12 mouse cellular contexts compared by ENCODE assay signal in genomic region chr7:80837736-80838135, GRCm38 (mm10). TPM values are rescaled to one million over a fixed set of nuclear protein-coding genes. Genes with fewer than 3 reads are reported as not detected.
DNase-seq lines count a peak whose midpoint lies in the region; ATAC-seq and TF ChIP-seq lines count a peak whose summit lies in the region.
"Had no signal": no experiment of that assay in that cellular context is flagged by ENCODE, and none has a peak within 500 bp of the region (broad histone marks: within the 10 kb centered on the region; RNA-seq: fewer than 3 reads in every experiment).

No protein-coding gene starts in this region.

- DNase-seq in liver, postnatal 0 days: peak; percentile 29
- no peak for DNase-seq in liver
- peak; percentile 91 for DNase-seq in NIH3T3 (ENCODE audit: low read depth)
- no peak for DNase-seq in frontal cortex, postnatal 36 days (ENCODE audit: low spot score in 2 of 2)
- no peak for DNase-seq in left cerebral cortex, postnatal 4 days
- DNase-seq: cerebellum, adult 8-10 months; forebrain, postnatal 0 days; gastrocnemius, postnatal 36 days; layer of hippocampus, adult 9-11 months had no signal

- H3ac ChIP-seq in myocyte (ENCODE audit: control insufficient read depth, insufficient read length): no peak overlapping the region

- no peaks in the 10 kb centered on the region for H3K9me3 ChIP-seq in liver, postnatal 0 days (ENCODE audit: low read length)
- H3K9me3 ChIP-seq: limb, embryonic 13.5 days had no signal

- H3K9ac ChIP-seq in liver, postnatal 0 days (replicated peaks): no peak overlapping the region
- H3K9ac ChIP-seq: forebrain, postnatal 0 days; limb, embryonic 13.5 days had no signal

- TF ChIP-seq CTCF in liver, postnatal 0 days (IDR thresholded peaks at IDR 0.05; ENCODE audit: low read depth): no peak
- TF ChIP-seq CTCF in bone marrow macrophage, adult 2 months (IDR thresholded peaks at IDR 0.05; ENCODE audit: low read depth, low read length): no peak

- 56% methylated on average over 9 of the region's 9 CpGs for WGBS in liver, postnatal 0 days (ENCODE audit: insufficient replicate concordance)

- H3K4me1 ChIP-seq in liver, postnatal 0 days (ENCODE audit: insufficient read depth): peaks cover 3% of the 10 kb centered on the region; the same call in 1 of the 2 replicates
- H3K4me1 ChIP-seq in bone marrow macrophage, adult 2 months (ENCODE audit: control insufficient read depth, insufficient read depth, low read length): peaks cover 60% of the 10 kb centered on the region

- no peak for TF ChIP-seq POLR2A in bone marrow macrophage, adult 2 months (IDR thresholded peaks at IDR 0.05; ENCODE audit: borderline replicate concordance, low read depth, low read length)
- no peak for TF ChIP-seq POLR2A in myocyte (IDR thresholded peaks at IDR 0.05; ENCODE audit: insufficient read length, low read depth)

- peaks cover 28% of the 10 kb centered on the region for H3K79me2 ChIP-seq in myocyte (ENCODE audit: control insufficient read depth, insufficient read depth)

- H3K4me2 ChIP-seq in liver, postnatal 0 days (ENCODE audit: low read depth, low read length): no peak overlapping the region
- H3K4me2 ChIP-seq in myocyte (ENCODE audit: low read depth): peak overlapping the region; percentile 91
- H3K4me2 ChIP-seq: limb, embryonic 13.5 days had no signal

- TF ChIP-seq EP300 in liver, postnatal 0 days (IDR thresholded peaks at IDR 0.05; ENCODE audit: low read depth): no peak

- no peak overlapping the region for H3K27ac ChIP-seq in liver, postnatal 0 days (ENCODE audit: low read depth)
- H3K27ac ChIP-seq in bone marrow macrophage, adult 2 months (ENCODE audit: insufficient read depth, low read depth, low read length): peak overlapping the region; percentile 77
- H3K27ac ChIP-seq: limb, embryonic 13.5 days had no signal

- no peaks in the 10 kb centered on the region for H3K36me3 ChIP-seq in liver, postnatal 0 days (replicated peaks; ENCODE audit: insufficient read depth, low read length)
- no peaks in the 10 kb centered on the region for H3K36me3 ChIP-seq in myocyte (ENCODE audit: control insufficient read depth, insufficient read depth)
- H3K36me3 ChIP-seq: limb, embryonic 13.5 days had no signal

- intact Hi-C loops in left cerebral cortex, postnatal 4 days (cut with DNase I): no loop called here

- no peaks in the 10 kb centered on the region for H3K27me3 ChIP-seq in liver, postnatal 0 days (ENCODE audit: insufficient read depth, low read length)
- no peaks in the 10 kb centered on the region for H3K27me3 ChIP-seq in myocyte (ENCODE audit: control insufficient read depth, insufficient read depth, insufficient read length)
- H3K27me3 ChIP-seq: limb, embryonic 13.5 days had no signal

- ATAC-seq in liver, postnatal 0 days: peak; percentile 43
- ATAC-seq: forebrain, postnatal 0 days had no signal

- H3K4me3 ChIP-seq in liver, postnatal 0 days (ENCODE audit: low read depth, low read length): no peak overlapping the region
- H3K4me3 ChIP-seq in bone marrow macrophage, adult 2 months (ENCODE audit: insufficient read depth, low read length): peak overlapping the region; percentile 14; the same call in 1 of the 2 replicates
- H3K4me3 ChIP-seq in myocyte: peak overlapping the region; percentile 35
- H3K4me3 ChIP-seq: limb, embryonic 13.5 days had no signal

TF ChIP-seq in myocyte, 11 proteins besides CTCF, POLR2A, EP300 and RAD21:
- TF ChIP-seq REST (IDR thresholded peaks at IDR 0.05; ENCODE audit: insufficient read depth, insufficient read length) (no peak), MYOD1 (IDR thresholded peaks at IDR 0.05; ENCODE audit: control insufficient read depth in 1 of 3, insufficient read length in 2 of 3, low read depth in 2 of 3) (peak in 1 of 3 experiments; percentile 8), TCF3 (IDR thresholded peaks at IDR 0.05; ENCODE audit: insufficient read length, low read depth) (no peak), POLR2AphosphoS2 (IDR thresholded peaks at IDR 0.05; ENCODE audit: insufficient read length, low read depth) (no peak), USF1 (IDR thresholded peaks at IDR 0.05; ENCODE audit: low read depth) (peak; percentile 95), SRF (IDR thresholded peaks at IDR 0.05; ENCODE audit: control insufficient read depth, insufficient read length, low read depth) (no peak), CEBPB (IDR thresholded peaks at IDR 0.05; ENCODE audit: insufficient read depth, poor library complexity, severe bottlenecking) (no peak)

RNA-seq across cellular contexts. Expression of gene Iqgap1, which starts 12.0 kb away (rescaled TPM):
- polyA plus RNA-seq in liver, postnatal 0 days (2015; fragmentation: Nextera tagmentation; extraction: Ambion mirVana): 10.8 and 13.6 TPM in 2 replicates
- polyA plus RNA-seq in bone marrow macrophage, adult 2 months (2012; ENCODE audit: insufficient read depth, insufficient read length, missing spikeins): 243 and 284 TPM in 2 replicates
- 61.7 TPM for polyA plus RNA-seq in myocyte (2012; fragmentation: generic; extraction: Trizol)
- total RNA-seq in left cerebral cortex, postnatal 4 days (2021): 10 to 100 TPM; 40.9 to 43.2 TPM

RNA-seq across cellular contexts. Expression of gene Zscan2, which starts 23.0 kb away (rescaled TPM):
- 0.43 and 0.47 TPM in 2 replicates for polyA plus RNA-seq in liver, postnatal 0 days (2015; fragmentation: Nextera tagmentation; extraction: Ambion mirVana)
- polyA plus RNA-seq in bone marrow macrophage, adult 2 months (2012; ENCODE audit: insufficient read depth, insufficient read length, missing spikeins): 2.1 and 3.6 TPM in 2 replicates
- polyA plus RNA-seq in myocyte (2012; fragmentation: generic; extraction: Trizol): 6.3 TPM
- total RNA-seq in left cerebral cortex, postnatal 4 days (2021): 10 to 100 TPM; 20.3 to 21.3 TPM

Comparison
In these comparisons a context has a peak if more than half of its experiments do, and no peak if none do; other contexts are left out.
1. DNase-seq: peak in liver, postnatal 0 days (single experiment) and NIH3T3 (single experiment); none in liver (single experiment), frontal cortex, postnatal 36 days (0 of 2) and left cerebral cortex, postnatal 4 days (single experiment).